Mouse (Mus musculus): ENCODE data around the gene Mbd6. TPM values are rescaled to one million over a fixed set of nuclear protein-coding genes. Genes with fewer than 3 reads are reported as not detected.

Mbd6 gene
- polyA plus RNA-seq, 2 experiments from 2014 or later: 4.0 to 10.6 TPM

- no peak for ATAC-seq
Measured at GRCm38 (mm10) chr10:127287936-127288293, 903 bp downstream of the Mbd6 start.

DNA sequence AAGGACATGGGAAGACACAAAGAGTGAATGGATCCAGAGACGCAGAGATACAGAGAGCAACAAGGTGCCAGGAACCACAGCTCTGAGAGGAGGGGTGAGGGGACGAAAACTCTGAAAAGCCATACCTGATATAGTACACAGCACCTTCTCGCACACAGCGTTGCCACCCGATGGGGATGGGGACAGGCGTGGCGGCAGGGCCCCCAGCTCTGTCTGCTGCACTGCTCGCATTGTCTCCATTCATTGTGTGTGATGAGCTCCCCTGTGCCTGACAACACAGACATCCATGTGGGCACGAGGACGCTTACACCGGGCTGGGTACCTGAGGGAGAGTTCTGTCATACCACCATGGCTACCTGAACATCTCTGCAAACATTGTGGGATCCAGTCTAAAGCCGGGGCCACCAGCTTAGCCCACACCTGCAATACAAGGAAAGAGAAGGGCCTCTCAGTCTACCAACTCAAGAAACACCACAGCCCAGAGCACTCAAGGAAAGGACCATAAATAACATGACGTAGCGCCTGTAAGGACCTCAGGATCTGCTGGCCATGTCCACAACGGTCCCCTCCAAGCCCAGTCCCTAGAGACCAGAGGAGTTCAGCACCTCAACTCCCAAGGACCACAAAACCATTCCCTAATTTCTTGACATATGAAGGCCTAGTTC is 1.4 kb downstream of the Mbd6 start:
- no peak for ATAC-seq

GRCm38 (mm10) chr10:127286730-127287129 is 2.1 kb downstream of the Mbd6 start:
- ATAC-seq: no peak

DNA sequence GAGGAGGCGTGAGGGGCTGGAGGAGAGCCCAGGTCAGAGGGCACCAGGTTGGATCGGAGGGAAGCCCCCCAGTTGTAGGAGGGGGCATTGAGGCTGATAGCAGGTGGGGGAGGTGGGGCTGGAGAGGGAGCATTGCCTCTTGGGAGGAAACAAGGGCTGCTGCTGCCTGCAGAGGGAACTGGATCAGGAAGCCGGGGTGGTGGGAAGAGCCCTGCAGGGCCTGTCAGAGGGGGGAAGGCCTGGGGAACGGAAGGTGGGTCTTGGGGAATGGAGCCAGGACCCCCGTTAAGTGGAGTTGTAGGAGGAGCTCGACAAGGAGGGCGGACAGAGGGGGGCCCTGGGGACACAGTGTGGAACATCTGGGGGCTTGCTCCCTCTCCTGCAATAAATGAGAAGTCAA is 2.6 kb downstream of the Mbd6 start:
- no peak for ATAC-seq

GRCm38 (mm10) chr10:127285644-127286043 is 3.2 kb downstream of the Mbd6 start:
- no peak for ATAC-seq

DNA sequence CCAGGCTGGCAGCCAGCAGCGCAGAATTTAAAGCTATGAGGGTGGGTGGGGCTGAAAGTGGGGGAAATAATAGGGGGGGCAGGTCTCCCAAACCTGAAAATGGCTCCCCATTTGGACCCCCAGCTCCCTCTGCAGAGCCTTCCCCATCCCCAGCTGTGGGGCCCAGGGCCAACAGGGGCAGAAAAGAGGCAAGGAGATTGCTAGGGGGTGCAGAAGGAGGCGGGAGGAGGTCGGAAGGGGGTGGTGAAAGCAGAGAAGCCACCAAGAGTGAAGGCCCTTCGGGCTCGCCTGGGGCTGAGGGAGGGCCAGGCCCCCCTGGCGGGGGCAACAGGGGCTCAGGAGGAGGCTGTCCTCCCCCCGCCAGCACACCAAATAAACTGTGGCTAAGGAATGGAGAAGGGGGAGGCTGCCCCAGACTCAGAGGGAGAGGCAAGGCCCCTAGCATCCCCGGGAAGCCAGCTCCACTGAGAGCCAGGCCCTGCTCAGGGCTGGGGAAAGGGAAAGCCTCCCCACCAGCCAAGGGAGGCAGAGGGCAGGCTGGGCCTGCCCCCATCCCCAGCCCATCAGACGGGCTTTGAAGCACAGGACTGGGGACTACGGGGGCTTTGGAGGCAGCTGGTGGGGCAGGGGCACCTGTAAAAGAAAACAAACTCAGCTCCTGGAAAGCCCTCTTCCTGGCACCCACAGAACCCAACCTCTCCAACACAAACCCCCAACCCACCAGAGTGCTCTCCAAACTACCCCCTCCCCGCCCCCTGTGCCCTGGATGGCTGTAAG is 3.9 kb downstream of the Mbd6 start:
- no peak for ATAC-seq

- no peak for ATAC-seq
Measured at GRCm38 (mm10) chr10:127284105-127284622, 4.7 kb downstream of the Mbd6 start.

GRCm38 (mm10) chr10:127282620-127283215 is 6.1 kb downstream of the Mbd6 start:
- ATAC-seq: no peak

DNA sequence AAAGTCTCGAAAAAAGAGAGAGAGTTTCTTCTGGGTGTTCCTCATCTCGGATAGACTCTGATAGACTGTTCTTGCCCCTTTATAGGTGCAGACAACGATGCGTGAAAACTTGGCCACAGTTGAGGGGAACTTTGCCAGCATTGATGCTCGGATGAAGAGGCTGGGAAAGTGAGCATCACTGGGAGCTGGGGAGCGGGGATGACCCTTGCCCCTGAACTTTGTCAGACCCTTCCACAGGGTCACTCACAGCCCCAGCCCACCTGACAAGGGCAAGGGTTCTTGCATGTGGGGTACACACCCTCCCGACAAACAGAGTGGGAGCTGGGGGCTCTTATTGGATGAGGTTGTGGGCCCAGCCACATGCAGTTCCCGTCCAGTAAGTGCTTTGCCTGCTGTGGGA is 7.5 kb downstream of the Mbd6 start:
- no peak for ATAC-seq

GRCm38 (mm10) chr10:127279730-127280129 is 9.1 kb downstream of the Mbd6 start:
- ATAC-seq: no peak

GRCm38 (mm10) chr10:127274261-127275022 is 14.4 kb downstream of the Mbd6 start:
- no peak for ATAC-seq

DNA sequence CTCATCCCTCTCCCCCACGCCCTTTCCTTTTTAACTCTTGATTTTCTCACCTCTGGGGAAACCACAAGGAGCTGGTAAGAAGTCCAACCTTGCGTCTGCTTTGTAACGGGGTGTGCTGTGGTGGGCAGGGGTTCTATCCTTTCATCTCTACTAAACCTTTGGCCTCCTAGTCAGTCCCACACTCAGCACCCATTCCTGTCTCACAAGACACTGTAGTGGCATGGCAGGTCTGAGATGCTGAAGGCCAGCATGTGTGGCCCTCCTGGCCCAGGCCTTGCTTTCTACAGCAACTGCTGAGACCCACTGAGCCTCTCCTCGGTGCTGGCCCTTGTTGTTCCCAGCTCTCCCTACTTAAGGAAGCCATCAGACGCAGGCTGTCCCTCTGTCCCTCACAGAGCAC is 16.4 kb downstream of the Mbd6 start:
- ATAC-seq: no peak

GRCm38 (mm10) chr10:127269884-127270283 is 18.9 kb downstream of the Mbd6 start:
- no peak for ATAC-seq

DNA sequence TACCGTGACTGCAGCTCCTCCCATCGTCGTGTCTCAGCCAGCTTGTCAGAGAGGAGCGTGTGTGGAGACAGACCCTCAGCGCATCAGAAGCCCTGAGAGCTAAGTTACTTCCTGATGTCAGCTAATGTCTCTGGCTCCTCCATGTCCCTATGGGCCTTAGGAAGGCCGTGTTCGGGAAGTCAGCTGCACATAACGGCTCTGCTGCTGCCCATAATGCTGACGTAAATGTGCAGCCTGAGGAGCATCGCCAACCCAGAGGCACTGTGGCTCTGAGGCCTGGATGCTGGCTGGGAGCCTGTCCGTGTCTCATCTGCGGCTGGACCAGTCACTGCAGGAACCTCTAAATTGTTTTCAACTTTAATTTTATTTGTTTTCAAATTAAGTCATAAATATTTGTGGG is 19.8 kb downstream of the Mbd6 start:
- ATAC-seq: no peak

DNA sequence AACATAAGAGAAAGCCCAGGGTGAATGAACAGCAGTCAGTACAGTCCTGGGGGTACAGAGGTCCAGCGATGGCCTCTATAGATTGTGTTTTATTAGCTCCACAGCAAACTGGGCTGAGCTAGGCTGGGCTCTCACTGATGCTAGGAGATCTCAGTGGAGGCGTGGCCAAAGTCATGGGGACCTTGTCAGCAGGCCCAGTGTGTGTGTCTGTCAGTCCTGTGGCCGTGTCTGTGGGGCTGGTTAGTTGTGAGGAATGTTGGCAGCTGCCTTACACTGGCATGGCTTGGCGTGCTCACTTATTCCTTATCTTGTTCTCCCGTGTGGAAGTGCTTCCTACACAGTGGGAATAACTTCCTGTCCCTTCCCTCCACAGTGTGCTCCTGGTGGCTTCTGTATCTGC is 20.4 kb downstream of the Mbd6 start:
- no peak for ATAC-seq

DNA sequence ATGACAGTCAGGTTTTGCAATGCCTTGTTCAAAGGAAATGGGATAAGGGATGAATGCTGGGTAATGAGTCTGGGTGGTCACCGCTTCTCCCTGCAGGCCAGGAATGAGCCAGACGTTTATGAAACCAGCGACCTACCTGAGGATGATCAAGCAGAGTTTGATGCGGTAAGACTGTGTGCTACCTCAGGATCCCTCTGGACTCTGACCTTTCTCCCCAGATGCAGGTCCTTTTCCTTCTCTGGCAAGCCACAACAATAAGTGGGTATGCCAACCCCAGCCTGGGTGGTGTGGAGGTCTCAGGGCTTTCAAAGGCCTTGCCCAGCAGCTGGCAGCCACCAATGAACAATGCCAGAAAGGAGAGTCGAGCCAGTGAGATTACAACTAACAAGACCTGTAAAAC is 21.5 kb downstream of the Mbd6 start:
- ATAC-seq: no peak

- ATAC-seq: peak; percentile 99
Measured at GRCm38 (mm10) chr10:127266112-127267091, 22.4 kb downstream of the Mbd6 start, which contains the start of gene Dctn2. Dctn2 (plus strand) TSS chr10:127266368.

- ATAC-seq: no peak
Measured at GRCm38 (mm10) chr10:127265727-127266111, 23.1 kb downstream of the Mbd6 start.

GRCm38 (mm10) chr10:127264971-127265370 is 23.8 kb downstream of the Mbd6 start:
- no peak for ATAC-seq

GRCm38 (mm10) chr10:127264336-127264735 is 24.5 kb downstream of the Mbd6 start:
- ATAC-seq: no peak

- ATAC-seq: no peak
Measured at GRCm38 (mm10) chr10:127263631-127264030, 25.2 kb downstream of the Mbd6 start.

Data from activated CD4-positive, CD25-positive, alpha-beta regulatory T cell, adult 4 months (primary cell).